Mouse (Mus musculus) limb, embryonic 10.5 days (tissue): ENCODE results near the gene 4931423N10Rik. TPM values are rescaled to one million over a fixed set of nuclear protein-coding genes. Genes with fewer than 3 reads are reported as not detected.
A peak's percentile ranks its signal among the peaks of the same experiment; 100 is the strongest.
"Not testable (repeated sequence)": the region's sequence is repeated elsewhere in the genome, so short reads cannot be mapped to it uniquely, and the experiment has no call there.

Source experiments
- DNase-seq: peaks from one replicate; pipeline ENCODE4 v3.0.0-alpha.2; 2017; ENCODE audit warnings: low spot score
- H3K27ac ChIP-seq: fragments of 300-500 bp; sonication (generic); 2 replicates; pipeline ENCODE4 v1.5.1; 2016; ENCODE audit warnings: mild to moderate bottlenecking
- H3K27me3 ChIP-seq: fragments of 300-500 bp; sonication (generic); 2 replicates; pipeline ENCODE4 v1.6.1; 2016; ENCODE audit warnings: low read depth, mild to moderate bottlenecking; ENCODE audit not compliant: poor library complexity, severe bottlenecking
- H3K36me3 ChIP-seq: fragments of 300-500 bp; sonication (generic); 2 replicates; pipeline ENCODE4 v1.6.1; 2016; ENCODE audit warnings: mild to moderate bottlenecking, moderate library complexity
- H3K4me1 ChIP-seq: fragments of 300-500 bp; sonication (generic); 2 replicates; pipeline ENCODE4 v1.6.1; 2016
- H3K4me3 ChIP-seq: fragments of 300-500 bp; sonication (generic); 2 replicates; pipeline ENCODE4 v1.5.1; 2016; ENCODE audit warnings: mild to moderate bottlenecking, moderate library complexity
- H3K9me3 ChIP-seq: fragments of 300-500 bp; sonication (generic); replicated peaks from 2 replicates; pipeline ENCODE4 v1.6.1; 2016; ENCODE audit warnings: mild to moderate bottlenecking
- WGBS: fragments of 180-500 bp; shearing (Covaris S2); methylation state at CpG from one replicate; pipeline ENCODE4 v1.1.7; 2016; 5-methylcytosine and 5-hydroxymethylcytosine counted together
- polyA plus RNA-seq: library from polyadenylated mRNA; unstranded; fragments of >200 nt; fragmentation: Nextera tagmentation; extraction: Ambion mirVana; gene quantifications from 2 replicates; pipeline ENCODE4 v1.2.1, GENCODE M21; 2016

4931423N10Rik gene
- polyA plus RNA-seq, result not detected in 2 replicates

GRCm38 (mm10) chr2:23207070-23207526, at the start of gene 4931423N10Rik:
TSS of gene 4931423N10Rik (plus strand) at chr2:23207476.
- Histone ChIP-seq H3K36me3 (no peaks in the 10 kb centered on the region), H3K27me3 (no peaks in the 10 kb centered on the region), H3K9me3 (no peaks in the 10 kb centered on the region), H3K4me1 (no peaks in the 10 kb centered on the region), H3K27ac (no peak within 1 kb of the TSS), H3K4me3 (no peak within 1 kb of the TSS)
- DNase-seq, result no peak
- WGBS, result 81% methylated on average over 15 of the region's 15 CpGs

GRCm38 (mm10) chr2:23172305-23172704, 35.0 kb upstream of the 4931423N10Rik start:
- Histone ChIP-seq H3K4me3 (no peak overlapping the region), H3K4me1 (no peaks in the 10 kb centered on the region), H3K27me3 (no peaks in the 10 kb centered on the region), H3K27ac (no peak overlapping the region), H3K36me3 (peaks cover 94% of the 10 kb centered on the region), H3K9me3 (no peaks in the 10 kb centered on the region)
- WGBS, result 90% methylated on average over 3 of the region's 3 CpGs
- no peak for DNase-seq

- no peaks in the 10 kb centered on the region for H3K9me3 ChIP-seq
- H3K27me3 ChIP-seq, result no peaks in the 10 kb centered on the region
- no peak for DNase-seq
- H3K4me3 ChIP-seq, result no peak overlapping the region
- no peak overlapping the region for H3K27ac ChIP-seq
- 91% methylated on average over 1 of the region's 1 CpGs for WGBS
- peaks cover 94% of the 10 kb centered on the region for H3K36me3 ChIP-seq
- H3K4me1 ChIP-seq, result no peaks in the 10 kb centered on the region
Observed at GRCm38 (mm10) chr2:23194366-23194765, 12.9 kb upstream of the 4931423N10Rik start.

GRCm38 (mm10) chr2:23201034-23201433, 6.2 kb upstream of the 4931423N10Rik start:
- H3K9me3 ChIP-seq, result no peaks in the 10 kb centered on the region
- H3K27ac ChIP-seq, result no peak overlapping the region
- H3K4me1 ChIP-seq, result no peaks in the 10 kb centered on the region
- no peak for DNase-seq
- WGBS, result 96% methylated on average over 1 of the region's 1 CpGs
- no peak overlapping the region for H3K4me3 ChIP-seq
- no peaks in the 10 kb centered on the region for H3K27me3 ChIP-seq
- H3K36me3 ChIP-seq, result peaks cover 43% of the 10 kb centered on the region

GRCm38 (mm10) chr2:23202900-23203670, 4.2 kb upstream of the 4931423N10Rik start:
- Histone ChIP-seq H3K36me3 (peaks cover 26% of the 10 kb centered on the region), H3K9me3 (no peaks in the 10 kb centered on the region), H3K4me1 (no peaks in the 10 kb centered on the region), H3K27me3 (no peaks in the 10 kb centered on the region), H3K4me3 (no peak overlapping the region), H3K27ac (no peak overlapping the region)
- 65% methylated on average over 15 of the region's 15 CpGs for WGBS
- no peak for DNase-seq

- Histone ChIP-seq H3K27me3 (no peaks in the 10 kb centered on the region), H3K4me1 (no peaks in the 10 kb centered on the region), H3K9me3 (no peaks in the 10 kb centered on the region), H3K27ac (no peak overlapping the region), H3K36me3 (no peaks in the 10 kb centered on the region), H3K4me3 (no peak overlapping the region)
- WGBS, result 88% methylated on average over 5 of the region's 5 CpGs
- no peak for DNase-seq
Observed at GRCm38 (mm10) chr2:23213661-23214060, 6.4 kb downstream of the 4931423N10Rik start.

GRCm38 (mm10) chr2:23225199-23225598, 17.9 kb downstream of the 4931423N10Rik start:
- Histone ChIP-seq H3K36me3 (no peaks in the 10 kb centered on the region), H3K27ac (no peak overlapping the region), H3K4me1 (no peaks in the 10 kb centered on the region), H3K27me3 (0 out of 2 replicates have a peak, but pooled peaks cover 4% of the 10 kb centered on the region), H3K9me3 (no peaks in the 10 kb centered on the region), H3K4me3 (no peak overlapping the region)
- 65% methylated on average over 6 of the region's 7 CpGs for WGBS
- DNase-seq, result no peak

- WGBS, result 74% methylated on average over 2 of the region's 2 CpGs
- no peak for DNase-seq
- H3K9me3 ChIP-seq, result no peaks in the 10 kb centered on the region
Observed at GRCm38 (mm10) chr2:23228463-23228862, 21.2 kb downstream of the 4931423N10Rik start.

GRCm38 (mm10) chr2:23234065-23234773, 26.9 kb downstream of the 4931423N10Rik start:
- Histone ChIP-seq H3K4me1 (no peaks in the 10 kb centered on the region), H3K4me3 (peak overlapping the region; percentile 59), H3K36me3 (no peaks in the 10 kb centered on the region), H3K9me3 (no peaks in the 10 kb centered on the region), H3K27me3 (peaks cover 18% of the 10 kb centered on the region), H3K27ac (peak overlapping the region; percentile 66; the same call in 1 of the 2 replicates)
- under 1% methylated on average over 33 of the region's 50 CpGs for WGBS
- peak; percentile 63 for DNase-seq

More at GRCm38 (mm10) chr2:23228463-23228862, 21.2 kb downstream of the 4931423N10Rik start:
- Histone ChIP-seq H3K4me1 (no peaks in the 10 kb centered on the region), H3K27me3 (peaks cover 12% of the 10 kb centered on the region), H3K36me3 (no peaks in the 10 kb centered on the region), H3K27ac (no peak overlapping the region), H3K4me3 (no peak overlapping the region)

GRCm38 (mm10) chr2:23290991-23291390, 83.7 kb downstream of the 4931423N10Rik start:
- not testable (repeated sequence) for H3K27ac ChIP-seq, H3K4me1 ChIP-seq, H3K36me3 ChIP-seq, H3K27me3 ChIP-seq, H3K9me3 ChIP-seq, H3K4me3 ChIP-seq
- DNase-seq, result peak; percentile 39
- WGBS, result 51% methylated on average over 19 of the region's 19 CpGs

- Histone ChIP-seq H3K27ac (no peak overlapping the region), H3K4me3 (no peak overlapping the region), H3K27me3 (no peaks in the 10 kb centered on the region), H3K4me1 (no peaks in the 10 kb centered on the region), H3K36me3 (no peaks in the 10 kb centered on the region), H3K9me3 (no peaks in the 10 kb centered on the region)
- no peak for DNase-seq
- 16% methylated on average over 1 of the region's 1 CpGs for WGBS
Observed at GRCm38 (mm10) chr2:23314869-23315268, 107.6 kb downstream of the 4931423N10Rik start.
